15 mouse cellular contexts compared by ENCODE assay signal in the genomic region with DNA sequence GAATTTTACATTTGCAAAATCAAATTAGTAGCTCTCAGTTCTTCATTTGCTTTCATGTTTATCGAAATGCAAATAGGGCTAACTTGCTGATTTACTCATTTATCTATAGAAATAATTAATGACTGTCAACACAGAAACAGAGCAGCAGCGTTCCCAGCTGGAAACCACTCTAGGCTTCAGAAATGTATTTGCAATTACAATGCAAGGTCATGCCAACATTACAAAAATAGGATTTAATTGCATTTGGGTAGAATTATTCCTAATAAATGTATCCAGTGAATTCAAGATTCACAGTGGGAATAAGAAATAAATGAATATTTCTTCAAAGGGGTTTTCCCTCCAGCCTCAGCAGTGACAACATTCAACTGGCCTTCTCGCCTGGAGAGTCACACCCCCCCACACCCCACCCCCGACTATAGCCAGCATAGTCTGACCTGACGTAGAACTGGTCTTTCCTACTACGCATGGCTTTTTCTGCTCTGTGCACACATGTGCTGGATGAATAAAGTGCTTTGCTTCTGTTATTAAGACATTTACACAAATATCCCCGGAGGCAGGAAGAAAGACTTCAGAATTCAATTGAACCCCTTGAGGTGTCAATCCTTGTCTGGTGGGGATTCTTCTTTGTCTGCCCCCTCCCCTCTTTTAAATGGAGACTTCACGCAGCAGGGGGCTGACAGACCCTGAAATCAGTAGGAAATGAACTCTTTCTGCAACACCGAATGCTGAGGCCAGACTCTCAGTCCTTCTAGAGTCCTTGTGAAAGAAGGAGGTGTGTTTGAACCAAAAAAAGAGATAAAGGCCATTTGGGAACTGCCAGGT.
DNase-seq lines count a peak whose midpoint lies in the region; ATAC-seq lines count a peak whose summit lies in the region.
"Had no signal": no experiment of that assay in that cellular context is flagged by ENCODE, and none has a peak within 500 bp of the region (broad histone marks: within the 10 kb centered on the region; RNA-seq: fewer than 3 reads in every experiment).

No protein-coding gene starts in this region.

- H3K4me2 ChIP-seq in hindbrain, embryonic 14.5 days (replicated peaks): 0 out of 2 replicates have a peak overlapping the region, but pooled peaks have one; percentile 27
- no peak overlapping the region for H3K4me2 ChIP-seq in midbrain, embryonic 16.5 days (ENCODE audit: low read length)
- H3K4me2 ChIP-seq: heart, embryonic 12.5 days; liver, embryonic 15.5 days had no signal

- peaks cover 6% of the 10 kb centered on the region; the same call in 1 of the 2 replicates for H3K27me3 ChIP-seq in hindbrain, embryonic 14.5 days (ENCODE audit: control insufficient read depth, insufficient read depth, low read length)
- H3K27me3 ChIP-seq in midbrain, embryonic 16.5 days (ENCODE audit: control insufficient read depth, insufficient read depth, low read depth, low read length): peaks cover 2% of the 10 kb centered on the region; the same call in 1 of the 2 replicates
- H3K27me3 ChIP-seq: heart, embryonic 12.5 days; liver, embryonic 15.5 days had no signal

- WGBS in hindbrain, embryonic 14.5 days: 10% methylated on average over 9 of the region's 9 CpGs
- 18% methylated on average over 9 of the region's 9 CpGs for WGBS in midbrain, embryonic 16.5 days

- no peak overlapping the region for H3K4me3 ChIP-seq in hindbrain, embryonic 14.5 days (replicated peaks; ENCODE audit: low read length)
- no peak overlapping the region for H3K4me3 ChIP-seq in midbrain, embryonic 16.5 days (ENCODE audit: low read depth, low read length)
- H3K4me3 ChIP-seq: heart, embryonic 12.5 days; limb, embryonic 10.5 days; liver, embryonic 15.5 days had no signal

- no peaks in the 10 kb centered on the region for H3K9me3 ChIP-seq in hindbrain, embryonic 14.5 days (ENCODE audit: control insufficient read depth, low read length)
- H3K9me3 ChIP-seq in midbrain, embryonic 16.5 days (replicated peaks; ENCODE audit: control insufficient read depth, low read length, poor library complexity, severe bottlenecking): no peaks in the 10 kb centered on the region
- H3K9me3 ChIP-seq: heart, embryonic 12.5 days; limb, embryonic 10.5 days; liver, embryonic 15.5 days had no signal

- no peak overlapping the region for H3K9ac ChIP-seq in hindbrain, embryonic 14.5 days
- no peak overlapping the region for H3K9ac ChIP-seq in midbrain, embryonic 16.5 days (ENCODE audit: low read depth, low read length)
- H3K9ac ChIP-seq: heart, embryonic 12.5 days; liver, embryonic 15.5 days had no signal

- peaks cover 12% of the 10 kb centered on the region; the same call in 1 of the 2 replicates for H3K4me1 ChIP-seq in hindbrain, embryonic 14.5 days (replicated peaks; ENCODE audit: control insufficient read depth, insufficient read depth, low read length)
- H3K4me1 ChIP-seq in midbrain, embryonic 16.5 days (ENCODE audit: control insufficient read depth, insufficient read depth, low read length): no peaks in the 10 kb centered on the region
- H3K4me1 ChIP-seq: heart, embryonic 12.5 days; liver, embryonic 15.5 days had no signal

- peak; percentile 77; the same call in 1 of the 2 replicates for ATAC-seq in hindbrain, embryonic 14.5 days (ENCODE audit: low FRiP score)
- ATAC-seq in midbrain, embryonic 16.5 days: peak; percentile 88

- peak; percentile 70 for DNase-seq in ES-CJ7 (ENCODE audit: low read depth, low spot score)
- DNase-seq in embryo, embryonic 10.5 days (ENCODE audit: low spot score): peak; percentile 60
- DNase-seq in hindbrain, embryonic 14.5 days (ENCODE audit: low spot score): no peak
- no peak for DNase-seq in kidney, postnatal 4 days
- no peak for DNase-seq in frontal cortex, postnatal 14 days (ENCODE audit: low spot score in 2 of 2)
- DNase-seq in layer of hippocampus, postnatal 14 days (ENCODE audit: low spot score in 2 of 2): no peak
- DNase-seq: cerebellum, postnatal 36 days; gastrocnemius, postnatal 10 days; kidney, adult 9 months; thymus, adult 18-20 months had no signal

- no peaks in the 10 kb centered on the region for H3K36me3 ChIP-seq in hindbrain, embryonic 14.5 days (replicated peaks; ENCODE audit: control insufficient read depth, insufficient read depth)
- H3K36me3 ChIP-seq in midbrain, embryonic 16.5 days (ENCODE audit: control insufficient read depth, insufficient read depth, low read length): no peaks in the 10 kb centered on the region
- H3K36me3 ChIP-seq: heart, embryonic 12.5 days; limb, embryonic 10.5 days; liver, embryonic 15.5 days had no signal

- H3K27ac ChIP-seq in hindbrain, embryonic 14.5 days: no peak overlapping the region
- H3K27ac ChIP-seq in midbrain, embryonic 16.5 days (ENCODE audit: low read length): no peak overlapping the region
- H3K27ac ChIP-seq: limb, embryonic 10.5 days; liver, embryonic 15.5 days; macrophage had no signal

Comparison
In these comparisons a context has a peak if more than half of its experiments do, and no peak if none do; other contexts are left out.
1. DNase-seq: peak in ES-CJ7 (single experiment) and embryo, embryonic 10.5 days (single experiment); none in hindbrain, embryonic 14.5 days (single experiment), kidney, postnatal 4 days (0 of 2), frontal cortex, postnatal 14 days (0 of 2) and layer of hippocampus, postnatal 14 days (0 of 2).